Mouse (Mus musculus) brain, adult 2 months (tissue): ENCODE data around the gene Znrf1.

ENCODE experiments used
- DNase-seq: peaks from one replicate; pipeline ENCODE4 v3.0.0; 2011; ENCODE audit warnings: low read depth, low spot score

Znrf1 gene

GRCm38 (mm10) chr8:111533503-111533902 lies 2.4 kb upstream of the Znrf1 start:
- no peak for DNase-seq

- no peak for DNase-seq
These were observed 406 bp upstream of the Znrf1 start for GRCm38 (mm10) chr8:111535491-111535890.

GRCm38 (mm10) chr8:111536978-111537764 lies 1.3 kb downstream of the Znrf1 start:
- DNase-seq, result peak; percentile 65

- DNase-seq, result peak; percentile 61
These were observed 1.9 kb downstream of the Znrf1 start for GRCm38 (mm10) chr8:111537765-111538158.

GRCm38 (mm10) chr8:111538194-111538593 lies 2.3 kb downstream of the Znrf1 start:
- peak; percentile 59 for DNase-seq

- peak; percentile 67 for DNase-seq
These were observed 3.7 kb downstream of the Znrf1 start for GRCm38 (mm10) chr8:111539422-111540076.

- no peak for DNase-seq
These were observed 7.9 kb downstream of the Znrf1 start for GRCm38 (mm10) chr8:111543712-111544380.

- DNase-seq, result no peak
These were observed 9.7 kb downstream of the Znrf1 start for GRCm38 (mm10) chr8:111545406-111546156.

- peak; percentile 86 for DNase-seq
These were observed 11.2 kb downstream of the Znrf1 start for GRCm38 (mm10) chr8:111547144-111547543.

- DNase-seq, result no peak
These were observed 12.3 kb downstream of the Znrf1 start for GRCm38 (mm10) chr8:111548201-111548600.

- DNase-seq, result no peak
These were observed 14.3 kb downstream of the Znrf1 start for GRCm38 (mm10) chr8:111550002-111550870.

GRCm38 (mm10) chr8:111551511-111552130 lies 15.7 kb downstream of the Znrf1 start:
- no peak for DNase-seq

GRCm38 (mm10) chr8:111561824-111562223 lies 25.9 kb downstream of the Znrf1 start:
- DNase-seq, result peak; percentile 54

GRCm38 (mm10) chr8:111562274-111562803 lies 26.4 kb downstream of the Znrf1 start:
- DNase-seq, result no peak

- DNase-seq, result no peak
These were observed 27.2 kb downstream of the Znrf1 start for GRCm38 (mm10) chr8:111563075-111563474.

- no peak for DNase-seq
These were observed 27.8 kb downstream of the Znrf1 start for GRCm38 (mm10) chr8:111563687-111564086.

- DNase-seq, result no peak
These were observed 28.2 kb downstream of the Znrf1 start for GRCm38 (mm10) chr8:111564093-111564492.

- DNase-seq, result no peak
These were observed 29.9 kb downstream of the Znrf1 start for GRCm38 (mm10) chr8:111565784-111566191.

GRCm38 (mm10) chr8:111566326-111566725 lies 30.4 kb downstream of the Znrf1 start:
- no peak for DNase-seq

GRCm38 (mm10) chr8:111567571-111567970 lies 31.7 kb downstream of the Znrf1 start:
- DNase-seq, result no peak
